Mouse (Mus musculus) adipocyte (in vitro differentiated cells): Measurements from ENCODE around the gene Slc24a3.

Experiments
- DNase-seq: peaks from one replicate; pipeline ENCODE4 v3.0.0-alpha.2; 2016; ENCODE audit warnings: low spot score

The Slc24a3 gene

DNA sequence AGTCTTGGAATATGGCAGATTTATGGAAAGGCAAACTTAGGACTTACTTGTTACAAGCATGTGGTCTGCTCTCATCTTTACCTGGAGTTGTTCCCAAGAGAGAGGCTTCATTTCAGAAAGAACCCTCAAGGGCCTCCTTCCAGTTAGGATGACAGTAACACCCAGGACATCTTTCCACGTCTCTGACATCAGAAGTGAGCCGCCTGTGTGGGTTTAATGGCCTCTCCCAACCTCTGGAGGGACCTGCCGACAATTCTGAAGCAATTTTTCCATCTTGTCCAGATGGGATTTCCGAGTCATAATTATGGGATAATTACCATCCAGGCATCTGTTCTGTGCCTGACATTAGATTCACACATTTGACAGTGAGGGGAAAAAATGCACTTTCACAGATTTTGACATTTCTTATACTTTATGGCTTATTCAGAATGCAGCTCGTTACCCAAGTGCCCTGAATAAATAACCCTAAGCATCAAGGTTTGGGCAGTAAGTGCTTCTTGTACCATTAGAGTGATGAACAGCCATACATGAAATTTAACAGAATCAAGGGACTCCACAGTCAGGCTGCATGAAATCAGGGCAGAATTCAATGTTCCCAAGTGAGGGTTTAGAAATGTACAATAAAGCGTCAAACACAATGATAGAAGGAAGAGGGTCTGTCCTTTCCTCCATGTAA is 463.7 kb downstream of the Slc24a3 start:
- DNase-seq: no peak

DNA sequence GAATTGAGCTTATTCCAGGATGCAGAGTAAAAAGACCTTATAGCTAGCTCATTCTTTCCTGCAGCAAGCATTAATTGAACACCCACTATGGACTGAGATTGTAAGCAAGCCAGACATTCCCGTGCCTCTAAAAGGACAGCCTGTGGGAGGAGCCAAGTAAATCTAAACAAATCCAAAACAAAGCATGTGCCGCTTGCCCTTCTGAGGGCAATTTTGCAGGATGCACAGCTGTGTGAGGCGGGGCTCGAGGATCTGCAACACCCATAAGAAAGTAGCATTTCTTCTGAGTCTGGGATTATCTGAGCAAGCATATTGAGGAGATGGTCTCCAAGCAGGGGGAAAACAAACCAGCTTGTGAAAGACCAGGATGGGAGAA is 464.2 kb downstream of the Slc24a3 start:
- no peak for DNase-seq

DNA sequence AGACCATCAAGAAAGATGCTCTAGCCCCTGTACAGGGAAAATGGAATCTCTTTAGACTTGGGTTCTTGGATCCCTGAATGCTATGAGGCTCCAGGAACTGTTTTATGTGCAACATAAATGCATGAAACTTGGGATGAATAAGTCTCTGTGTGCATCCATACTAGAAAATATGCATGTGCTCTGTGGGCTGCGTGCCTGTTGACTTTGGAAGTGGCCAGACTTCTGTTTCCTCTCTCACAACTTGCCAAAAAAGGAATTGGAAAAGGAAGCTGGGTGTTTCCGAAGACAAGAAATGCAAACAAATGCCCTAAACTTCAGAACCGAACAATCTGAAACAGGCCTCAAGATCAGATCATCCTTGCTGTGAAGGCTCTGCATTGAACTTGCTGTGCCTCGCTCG is 466.3 kb downstream of the Slc24a3 start:
- DNase-seq: no peak

DNA sequence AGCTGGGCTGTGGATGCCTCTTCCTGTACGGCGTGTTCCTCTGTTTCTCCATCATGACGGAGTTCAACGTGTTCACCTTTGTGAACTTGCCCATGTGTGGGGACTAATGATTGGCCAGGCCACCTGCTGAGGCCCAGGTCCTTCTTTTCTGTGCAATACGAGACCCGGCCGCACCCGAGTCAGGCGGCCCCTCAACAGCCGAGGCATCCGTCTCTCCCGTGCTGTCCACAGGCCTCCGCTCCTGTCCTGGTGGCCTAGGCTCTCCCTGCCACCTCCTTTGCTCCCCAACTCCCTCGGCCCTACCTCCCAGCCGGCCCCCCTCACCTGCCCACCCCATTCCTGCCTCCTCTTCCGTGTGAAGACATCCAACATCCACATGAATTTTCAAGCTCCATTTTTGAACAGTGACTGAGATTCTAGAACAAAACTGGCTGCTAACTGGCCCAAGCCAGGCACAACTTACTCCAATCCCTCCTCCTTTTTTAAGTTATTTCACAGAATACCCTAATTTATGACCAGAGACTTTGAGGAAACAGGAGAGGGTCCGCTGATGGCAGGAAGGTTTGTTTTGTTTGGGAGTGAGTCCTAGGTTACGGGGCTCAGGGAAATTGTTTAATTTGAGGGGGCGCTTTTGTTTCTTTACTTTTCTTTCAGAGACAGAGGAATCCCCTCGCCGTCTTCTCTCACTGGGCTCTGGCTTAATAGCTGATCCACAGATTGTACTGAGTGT is 472.9 kb downstream of the Slc24a3 start:
- no peak for DNase-seq

DNA sequence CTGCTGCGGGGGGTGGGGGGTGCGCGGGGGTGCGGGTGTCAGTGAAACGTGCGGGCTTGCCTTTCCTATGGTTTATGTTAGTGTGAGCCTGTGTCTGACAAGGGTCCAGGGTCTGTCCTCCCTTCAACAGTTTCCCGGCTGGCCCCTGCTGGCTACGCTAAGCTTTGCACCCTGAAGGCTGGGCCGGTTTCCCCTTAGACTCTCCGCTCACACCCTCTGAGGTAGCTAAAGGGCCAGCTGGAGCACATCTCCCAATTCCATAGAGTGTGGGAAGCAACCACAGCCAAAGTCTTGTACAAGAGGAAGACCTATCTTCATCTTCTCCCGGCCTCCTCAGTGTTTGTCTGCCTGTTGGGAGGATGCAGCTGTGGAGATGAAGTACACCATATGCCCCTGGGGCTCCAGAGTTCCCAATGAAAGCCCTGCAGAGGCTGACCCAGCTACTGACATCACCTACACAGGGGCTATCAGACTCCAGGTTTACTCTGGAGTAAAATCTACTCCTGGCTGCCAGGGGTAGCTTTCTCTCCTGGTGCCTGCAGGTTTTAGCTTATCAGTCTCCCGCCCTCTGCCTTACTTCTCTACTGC is 487.9 kb downstream of the Slc24a3 start:
- DNase-seq: no peak

DNA sequence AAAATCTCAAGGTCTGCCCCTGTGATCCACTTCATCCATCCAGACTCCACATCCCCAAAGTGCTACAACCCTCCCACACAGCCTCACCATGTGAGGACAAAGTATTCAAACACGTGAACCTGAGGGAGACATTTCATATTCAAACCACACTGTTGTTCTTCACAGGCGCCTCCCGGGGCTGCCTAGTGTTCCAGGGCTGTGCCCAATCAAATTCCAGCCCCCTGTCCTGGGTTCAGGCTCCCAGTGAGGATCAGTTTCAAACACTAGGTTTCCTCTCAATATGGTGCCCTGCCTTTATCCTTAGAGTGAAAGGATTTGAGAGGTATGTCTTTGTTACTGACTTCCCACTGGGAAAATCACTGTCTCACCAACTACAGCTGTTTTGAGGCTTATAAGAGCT is 488.6 kb downstream of the Slc24a3 start:
- no peak for DNase-seq

DNA sequence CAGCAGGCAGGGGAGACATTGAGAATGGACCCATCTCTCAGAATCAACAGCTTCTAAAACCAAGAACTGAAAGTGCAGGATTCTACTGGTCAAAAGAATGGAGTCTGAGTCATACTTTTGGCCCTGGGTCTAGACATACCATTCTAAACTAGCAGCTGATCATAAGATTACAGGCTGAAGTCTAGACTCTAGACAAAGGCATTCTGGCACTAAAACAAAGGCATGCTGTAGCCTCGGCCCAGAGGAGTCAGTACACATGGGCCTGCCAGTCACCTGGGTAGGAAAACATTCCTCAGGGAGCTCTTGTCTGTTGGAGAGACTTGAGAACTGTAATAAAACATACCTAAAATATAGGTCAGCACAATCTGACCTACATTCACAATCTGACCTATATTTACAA is 489.2 kb downstream of the Slc24a3 start:
- DNase-seq: no peak

DNA sequence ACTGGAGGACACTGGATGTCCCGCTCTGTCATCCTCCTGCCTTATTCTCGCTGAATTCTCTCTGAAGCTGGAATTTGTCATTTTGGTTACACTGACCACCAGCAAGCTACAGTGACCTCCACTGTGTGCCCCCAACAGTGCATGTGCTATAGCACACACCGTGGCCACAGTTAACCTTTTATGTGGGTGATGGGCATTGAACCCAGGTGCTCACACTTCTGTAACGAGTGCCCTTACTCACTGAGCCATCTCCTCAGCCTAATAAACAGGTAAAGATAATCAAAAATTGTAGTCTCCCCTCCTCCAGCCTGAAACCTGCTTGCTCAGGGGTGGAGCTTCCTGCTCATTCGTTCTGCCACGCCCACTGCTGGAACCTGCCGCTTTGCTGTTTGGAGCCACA is 493.7 kb downstream of the Slc24a3 start:
- DNase-seq: no peak

DNA sequence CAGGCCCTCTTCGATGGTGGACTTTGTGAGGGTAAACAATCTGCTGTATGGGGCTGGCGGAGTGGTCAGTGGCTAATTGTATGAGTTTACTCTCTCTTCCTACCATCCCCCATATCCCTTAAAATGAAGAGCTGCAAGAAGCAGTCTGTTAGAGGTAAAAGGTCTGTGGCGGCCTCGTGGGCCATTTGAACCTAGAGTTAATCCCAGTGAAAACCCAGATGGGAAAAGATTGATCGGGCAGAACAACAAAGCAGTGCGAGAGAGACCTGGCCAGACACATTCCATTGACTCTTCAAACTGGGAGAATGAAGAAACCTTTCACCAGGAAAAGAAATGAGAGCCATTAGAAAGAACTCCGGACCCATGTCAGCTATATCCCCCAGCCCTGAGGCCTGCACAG is 496.3 kb downstream of the Slc24a3 start:
- DNase-seq: no peak

DNA sequence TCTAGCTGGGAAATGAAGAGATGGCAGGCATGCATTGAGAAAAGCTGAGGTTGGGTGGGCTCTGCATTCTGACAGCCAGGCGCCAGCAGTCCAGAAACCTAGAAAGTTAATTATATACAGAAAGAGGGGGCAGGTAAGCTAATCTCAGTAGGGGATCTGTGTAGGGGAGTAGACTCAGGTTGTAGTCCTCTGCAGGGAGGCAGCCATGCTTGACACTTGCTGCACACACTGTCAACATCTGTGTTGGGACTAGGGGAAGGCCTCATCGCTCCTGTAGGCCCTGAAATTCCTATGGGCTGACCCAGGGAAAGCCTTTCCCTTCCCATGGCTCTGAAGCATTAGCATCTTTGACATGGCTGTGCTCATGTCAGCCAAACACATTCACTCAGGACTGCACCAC is 496.8 kb downstream of the Slc24a3 start:
- DNase-seq: no peak

DNA sequence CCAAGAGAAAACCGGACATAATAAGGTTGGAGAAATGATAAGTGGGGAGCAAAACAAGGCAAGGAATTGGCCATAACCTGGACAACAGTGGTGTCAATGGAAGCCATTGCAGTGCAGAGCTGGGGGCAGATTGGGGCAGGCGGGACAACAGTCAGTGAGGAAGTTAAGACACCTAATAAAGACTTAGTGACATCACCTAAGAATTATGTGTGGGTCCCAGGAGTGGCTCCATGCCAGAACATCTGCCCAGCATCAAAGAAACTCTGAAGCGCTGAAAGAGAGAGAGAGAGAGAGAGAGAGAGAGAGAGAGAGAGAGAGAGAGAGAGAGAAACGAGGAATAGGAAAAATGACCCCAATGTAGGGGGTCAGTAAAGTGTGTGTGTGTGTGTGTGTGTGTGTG is 500.6 kb downstream of the Slc24a3 start:
- no peak for DNase-seq

DNA sequence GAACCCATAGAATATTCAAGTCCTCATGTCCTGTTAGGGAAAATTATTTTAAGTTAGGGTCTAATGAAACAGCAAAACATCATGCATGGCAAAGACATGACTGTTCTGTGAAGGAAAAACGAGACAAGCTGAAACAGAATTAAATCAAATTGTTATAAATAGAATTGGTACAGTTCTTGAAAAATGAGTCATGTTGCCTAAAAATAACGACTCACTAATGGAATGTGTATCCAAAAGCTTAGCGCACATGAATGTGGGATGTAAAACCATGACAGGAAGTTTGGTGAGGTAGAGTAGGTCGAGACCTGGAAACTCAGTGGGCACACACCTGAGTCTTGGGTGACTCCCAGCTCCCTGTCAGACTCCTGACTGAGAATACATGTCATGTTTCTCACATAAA is 502.6 kb downstream of the Slc24a3 start:
- DNase-seq: no peak

DNA sequence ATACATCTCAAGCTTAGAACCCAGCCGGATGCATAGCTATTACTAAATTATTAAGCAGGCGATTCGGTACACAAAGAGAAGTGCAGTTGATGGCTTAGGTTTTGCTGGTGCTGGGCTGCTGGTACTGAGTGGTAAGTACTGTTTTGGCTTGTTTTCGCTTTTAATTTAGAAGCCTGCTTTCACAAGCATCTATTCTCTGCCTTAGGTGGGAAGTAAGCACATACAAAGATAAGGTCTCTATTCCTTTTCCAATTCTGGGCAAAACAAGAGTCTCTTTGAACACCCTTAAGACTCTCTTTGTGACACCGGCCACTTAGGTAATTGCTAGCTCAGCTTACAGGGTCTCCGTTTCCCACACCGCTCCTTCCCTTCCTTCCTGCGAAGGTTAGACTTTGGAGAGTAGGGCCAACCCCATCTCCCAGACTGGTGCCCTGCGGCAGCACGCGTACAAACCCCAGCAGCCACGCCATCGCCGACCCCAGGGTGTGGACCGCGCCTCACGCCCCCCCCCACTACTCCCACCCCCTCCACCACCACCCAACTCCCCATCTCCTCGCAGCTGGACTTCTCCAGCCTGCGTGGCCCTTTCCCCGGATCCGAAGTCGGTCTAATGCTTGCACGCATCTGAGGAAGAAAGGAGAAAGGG is 507.1 kb downstream of the Slc24a3 start:
- no peak for DNase-seq

DNA sequence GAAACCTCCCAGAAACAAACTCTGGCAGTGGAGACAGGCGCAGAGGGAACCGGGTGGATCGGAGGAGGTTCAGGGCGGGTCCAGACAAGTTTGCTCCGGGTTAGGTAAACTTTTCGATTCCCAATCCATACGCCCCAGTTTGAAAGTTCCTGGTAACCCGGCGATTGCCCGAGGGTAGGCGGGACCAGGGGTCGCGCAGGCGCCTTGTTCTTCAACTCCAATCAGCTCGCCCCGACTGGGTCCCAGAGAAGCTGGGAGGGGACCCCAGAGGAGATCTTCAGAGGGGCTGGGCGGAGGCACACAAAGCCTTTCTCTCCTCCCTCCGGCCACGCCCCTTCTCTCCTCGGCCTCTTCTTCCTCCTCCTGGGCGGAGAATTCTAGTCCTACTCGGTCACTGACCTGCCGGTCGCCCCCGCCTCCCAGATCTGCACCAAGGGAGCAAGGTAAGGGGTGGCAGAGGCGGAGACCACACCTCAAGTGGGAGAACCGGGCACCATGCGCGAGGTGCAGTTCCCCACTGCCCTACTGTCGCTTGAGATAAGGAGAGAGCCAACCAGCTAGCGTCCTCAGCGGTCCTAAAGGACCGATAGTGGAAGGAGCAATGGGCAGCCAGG is 507.7 kb downstream of the Slc24a3 start, which contains the start of gene Rin2:
Gene Rin2, plus strand, starts transcription at position 74 of the 614 bp plus-strand sequence.
- DNase-seq: peak; percentile 88

DNA sequence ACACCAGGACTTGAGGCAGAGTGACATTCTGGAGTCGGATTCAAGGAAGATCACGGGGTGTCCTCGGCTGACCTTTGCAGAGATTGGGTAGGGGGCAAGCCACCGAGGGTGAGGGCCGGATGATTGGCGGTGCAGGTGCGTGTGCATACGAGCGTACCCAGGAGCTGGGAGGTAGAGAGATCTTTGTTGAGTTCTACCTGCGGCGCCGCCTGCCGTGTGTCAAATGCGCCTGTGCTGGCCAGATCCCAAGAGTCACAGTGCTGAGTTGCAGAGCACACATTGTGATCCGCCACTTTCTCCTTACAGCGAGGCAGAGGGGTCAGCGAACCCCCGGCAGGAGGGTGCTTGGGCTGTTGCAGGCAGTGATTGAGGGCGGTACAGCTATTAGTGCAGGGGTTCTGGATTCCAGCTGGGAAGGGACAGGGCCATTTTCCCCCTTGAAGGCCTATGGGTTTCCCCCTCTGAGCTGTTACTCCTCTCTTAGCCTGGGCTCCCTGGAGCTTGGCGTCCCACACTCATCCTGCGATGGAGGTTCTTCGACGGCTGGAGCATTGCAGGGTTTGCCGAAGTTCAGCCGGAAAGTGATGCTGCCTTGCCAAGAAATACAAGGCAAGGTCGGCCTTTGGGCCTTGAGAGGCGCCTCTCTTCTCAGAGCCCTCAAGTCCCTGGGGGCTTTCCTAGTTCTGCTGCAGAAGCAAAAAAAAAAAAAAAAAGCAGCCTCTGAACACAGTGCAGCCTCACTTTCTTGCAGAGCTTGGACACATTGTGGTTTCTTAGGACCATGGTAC is 508.4 kb downstream of the Slc24a3 start:
- DNase-seq: peak; percentile 89

DNA sequence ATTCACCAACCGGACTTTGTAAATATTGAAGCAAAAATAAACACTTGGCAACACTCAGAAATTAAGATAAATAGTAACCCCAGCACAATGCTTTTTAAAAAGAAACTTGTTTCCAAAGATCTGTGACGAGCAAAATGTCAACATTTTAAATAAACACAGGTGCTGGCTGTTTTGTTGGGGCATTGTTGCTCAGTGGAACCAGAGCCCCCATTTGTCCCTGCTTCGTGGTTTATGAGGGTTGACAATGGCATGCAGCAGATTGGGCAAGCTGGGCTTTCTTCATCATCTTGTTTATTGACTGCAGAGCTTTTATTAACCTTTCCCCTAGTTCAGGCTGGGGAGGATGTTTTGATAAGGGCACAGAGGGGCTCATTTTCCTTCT is 509.0 kb downstream of the Slc24a3 start:
- DNase-seq: peak; percentile 81

DNA sequence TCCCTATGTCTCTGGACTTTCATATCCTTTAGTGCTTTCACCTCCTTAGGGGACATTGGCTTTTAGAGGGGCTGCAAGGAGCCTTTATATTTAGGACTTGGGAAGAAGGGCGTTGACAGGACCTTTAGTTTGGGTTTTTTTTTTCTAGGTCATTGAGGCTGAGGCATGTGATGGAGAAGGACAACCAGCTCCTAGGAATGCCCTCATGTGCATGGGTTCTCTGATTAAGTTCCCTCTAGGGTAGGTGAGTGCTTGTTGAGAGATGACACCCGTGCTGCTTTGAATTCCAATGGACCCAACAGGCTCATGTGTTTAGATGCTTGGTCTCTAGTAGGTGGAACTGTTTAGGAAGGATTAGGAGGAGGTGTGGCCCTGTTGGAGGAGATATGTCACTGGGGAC is 509.4 kb downstream of the Slc24a3 start:
- no peak for DNase-seq

DNA sequence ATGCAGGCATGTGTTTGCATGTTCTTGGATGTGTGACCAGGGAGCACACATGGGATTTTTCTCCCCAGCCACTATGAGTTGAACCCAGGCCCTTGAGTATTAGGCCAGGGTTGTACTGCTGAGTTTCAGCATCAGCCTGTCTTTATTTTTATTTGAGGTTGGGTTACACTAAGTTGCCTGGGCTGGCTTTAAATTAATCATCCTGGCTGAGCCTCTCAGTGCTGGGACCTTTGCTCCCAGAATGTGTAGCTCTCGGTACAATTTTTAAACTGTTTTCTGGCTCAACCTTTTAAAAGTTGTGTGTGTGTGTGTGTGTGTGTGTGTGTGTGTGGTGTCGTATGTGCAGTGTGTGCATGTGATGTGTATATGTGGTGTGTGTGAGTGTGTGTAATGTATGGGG is 512.6 kb downstream of the Slc24a3 start:
- DNase-seq: no peak

DNA sequence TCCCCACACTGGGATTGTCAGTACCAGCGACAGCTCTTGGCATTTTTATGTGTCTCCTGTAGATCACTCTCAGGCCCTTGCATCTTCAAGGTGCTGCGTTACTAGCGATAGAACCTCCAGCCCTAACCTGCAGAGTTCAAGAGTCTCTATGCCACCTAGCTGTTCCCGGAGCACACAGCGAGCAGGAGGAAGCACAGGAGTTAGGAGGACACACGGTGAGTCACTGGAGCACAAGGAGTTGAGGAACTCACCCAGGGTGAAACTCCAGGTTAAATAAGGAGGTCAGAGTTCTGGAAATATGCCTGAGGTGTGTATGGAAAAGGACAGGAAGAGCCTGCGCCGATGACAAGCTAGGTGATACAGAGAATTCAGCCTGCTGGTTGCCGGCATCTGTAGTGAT is 513.2 kb downstream of the Slc24a3 start:
- no peak for DNase-seq

DNA sequence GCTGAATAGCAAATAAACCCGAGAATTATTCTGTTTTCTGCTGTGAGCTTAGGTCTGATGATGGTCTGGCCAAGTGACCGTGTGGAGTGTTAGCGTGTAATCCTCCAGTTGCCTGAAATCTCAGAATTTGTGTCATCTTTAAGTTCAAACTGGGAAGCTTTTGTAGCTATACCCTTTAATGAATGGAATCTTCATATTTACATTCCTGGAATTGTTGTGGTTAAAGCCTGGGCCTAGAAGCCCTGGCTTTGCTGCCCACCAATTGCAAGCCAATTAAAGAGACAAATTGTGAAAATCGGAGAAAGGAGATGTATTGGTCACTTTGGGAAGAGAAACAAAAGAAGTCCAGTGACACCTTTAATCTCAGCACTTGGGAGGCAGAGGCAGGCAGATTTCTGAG is 514.1 kb downstream of the Slc24a3 start:
- no peak for DNase-seq

DNA sequence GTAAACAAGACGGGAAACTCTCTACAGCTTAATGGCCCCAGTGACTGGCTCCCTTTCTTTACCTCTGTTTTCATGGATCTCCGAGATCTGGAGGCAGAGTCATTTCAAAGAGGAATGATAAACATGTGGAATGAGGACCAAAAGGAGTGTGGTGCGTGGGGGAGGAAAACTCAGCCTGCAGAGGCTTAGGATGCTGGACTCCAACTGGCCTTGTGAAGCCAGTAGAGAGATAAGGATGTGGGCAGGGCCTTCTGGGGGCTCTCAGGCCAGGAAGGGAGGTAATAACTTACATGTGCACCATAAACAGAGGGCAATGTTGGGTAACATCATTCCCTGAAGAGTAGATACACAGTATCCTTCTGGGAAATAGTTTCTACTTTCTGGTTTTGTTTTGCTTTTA is 515.4 kb downstream of the Slc24a3 start:
- DNase-seq: no peak

DNA sequence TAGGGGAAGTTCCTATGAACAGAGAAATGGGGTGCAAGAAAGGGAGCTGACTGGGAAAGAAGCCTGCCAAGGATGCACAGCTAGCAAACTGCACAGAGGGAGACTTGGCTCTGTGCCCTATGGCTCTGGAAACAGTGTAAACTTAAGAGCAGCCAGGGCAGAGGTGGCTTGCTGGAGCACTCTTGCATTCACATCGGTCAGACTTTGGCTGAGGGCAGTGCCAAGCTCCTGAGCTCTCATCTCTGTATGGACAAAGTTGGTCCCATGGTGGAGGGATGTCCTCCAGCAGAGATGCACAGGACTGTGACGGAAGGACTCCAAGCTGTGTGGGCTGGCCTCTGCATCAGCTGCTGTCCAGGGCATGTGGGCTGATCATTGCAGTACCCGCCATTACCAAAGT is 516.0 kb downstream of the Slc24a3 start:
- DNase-seq: peak; percentile 91
